In genomic region chr9:51167954-51168353, GRCm38 (mm10) we compare ENCODE assay signal across 14 mouse cellular contexts. TPM values are rescaled to one million over a fixed set of nuclear protein-coding genes. Genes with fewer than 3 reads are reported as not detected.
A peak's percentile ranks its signal among the peaks of the same experiment; 100 is the strongest.
DNase-seq lines count a peak whose midpoint lies in the region; ATAC-seq and TF ChIP-seq lines count a peak whose summit lies in the region.
"Had no signal": no experiment of that assay in that cellular context is flagged by ENCODE, and none has a peak within 500 bp of the region (broad histone marks: within the 10 kb centered on the region; RNA-seq: fewer than 3 reads in every experiment).

No protein-coding gene starts in this region.

- H3K27me3 ChIP-seq in thymus, adult 2 months (ENCODE audit: control insufficient read depth, insufficient read depth, low read length) = no peaks in the 10 kb centered on the region
- no peaks in the 10 kb centered on the region for H3K27me3 ChIP-seq in forebrain, embryonic 12.5 days
- H3K27me3 ChIP-seq: liver, embryonic 13.5 days had no signal

- no peak for TF ChIP-seq POLR2A in thymus, adult 2 months (IDR thresholded peaks at IDR 0.05; ENCODE audit: control insufficient read depth, extremely low read depth, insufficient read depth, low read length, poor library complexity)

- 15% methylated on average over 11 of the region's 11 CpGs for WGBS in thymus, adult 2 months
- 53% methylated on average over 11 of the region's 11 CpGs for WGBS in forebrain, embryonic 12.5 days

- intact Hi-C loops in left cerebral cortex, postnatal 4 days (cut with DNase I) = loop anchor here (10.0 kb wide), 2 partner anchors 787 to 1117 kb away; no protein-coding TSS in a partner anchor

- H3K36me3 ChIP-seq in thymus, adult 2 months (ENCODE audit: control insufficient read depth, insufficient read depth, low read length) = no peaks in the 10 kb centered on the region
- no peaks in the 10 kb centered on the region for H3K36me3 ChIP-seq in forebrain, embryonic 12.5 days (replicated peaks)
- H3K36me3 ChIP-seq: G1E; hindbrain, embryonic 10.5 days; liver, embryonic 13.5 days had no signal

- H3K9me3 ChIP-seq in forebrain, embryonic 12.5 days = no peaks in the 10 kb centered on the region
- H3K9me3 ChIP-seq: G1E; hindbrain, embryonic 10.5 days; liver, embryonic 13.5 days had no signal

- DNase-seq in left cerebral cortex, postnatal 4 days = peak; percentile 37
- DNase-seq in left cerebral cortex, adult 9 months (ENCODE audit: low spot score in 2 of 2) = no peak
- DNase-seq in induced T-regulatory cell, adult 2 months (ENCODE audit: low read depth) = peak; percentile 16
- DNase-seq in lung, postnatal 14 days = peak; percentile 65
- DNase-seq in thymus, adult 2 months = peak; percentile 54
- no peak for DNase-seq in testis, postnatal 10 days (ENCODE audit: low spot score)
- no peak for DNase-seq in layer of hippocampus, adult 9-10 months (ENCODE audit: low spot score)
- DNase-seq: adrenal gland, adult 8-10 months; cerebellum, adult 2 months; liver, embryonic 13.5 days had no signal

- TF ChIP-seq CTCF in thymus, adult 2 months (IDR thresholded peaks at IDR 0.05; ENCODE audit: borderline replicate concordance, control insufficient read depth, extremely low read depth, insufficient read depth, low read length, poor library complexity) = no peak

- no peak overlapping the region for H3K4me2 ChIP-seq in forebrain, embryonic 12.5 days
- H3K4me2 ChIP-seq: liver, embryonic 13.5 days had no signal

- ATAC-seq in forebrain, embryonic 12.5 days (ENCODE audit: low FRiP score) = no peak

- H3K9ac ChIP-seq in forebrain, embryonic 12.5 days = no peak overlapping the region
- H3K9ac ChIP-seq: liver, embryonic 13.5 days had no signal

- H3K4me3 ChIP-seq in thymus, adult 2 months (ENCODE audit: control insufficient read depth, insufficient read depth, low read length) = no peak overlapping the region
- no peak overlapping the region for H3K4me3 ChIP-seq in forebrain, embryonic 12.5 days (replicated peaks)
- H3K4me3 ChIP-seq: hindbrain, embryonic 10.5 days; liver, embryonic 13.5 days had no signal

- H3K27ac ChIP-seq in thymus, adult 2 months (ENCODE audit: control insufficient read depth, insufficient read depth, low read length) = peak overlapping the region; percentile 36; the same call in 1 of the 2 replicates
- H3K27ac ChIP-seq in forebrain, embryonic 12.5 days = no peak overlapping the region
- H3K27ac ChIP-seq: hindbrain, embryonic 10.5 days; liver, embryonic 13.5 days had no signal

- H3K4me1 ChIP-seq in thymus, adult 2 months (replicated peaks; ENCODE audit: control insufficient read depth, insufficient read depth, low read length) = peaks cover 37% of the 10 kb centered on the region
- no peaks in the 10 kb centered on the region; the same call in 1 of the 2 replicates for H3K4me1 ChIP-seq in forebrain, embryonic 12.5 days
- H3K4me1 ChIP-seq: liver, embryonic 13.5 days had no signal

RNA-seq across cellular contexts. Expression of gene Gm32742, which starts 2.6 kb away (rescaled TPM):
- under 1 TPM in 1 of 2 experiments, not detected in 1; 0.04 TPM for total RNA-seq in left cerebral cortex, postnatal 4 days (2021)
- polyA plus RNA-seq in thymus, adult 2 months (2012; rRNA removed) = 0.93 and 1.2 TPM in 2 replicates
- 0.03 TPM in 1 of 2 replicates, not detected in the other for polyA plus RNA-seq in forebrain, embryonic 12.5 days (2016; fragmentation: Nextera tagmentation; extraction: Ambion mirVana)
- total RNA-seq: adrenal gland, adult 8-10 months; layer of hippocampus, postnatal 10 days had no signal
- polyA plus RNA-seq: liver, embryonic 13.5 days had no signal

RNA-seq across cellular contexts. Expression of gene Pou2af1, which starts 45.6 kb away (rescaled TPM):
- total RNA-seq in left cerebral cortex, postnatal 4 days (2021) = not detected
- 15.0 and 18.5 TPM in 2 replicates for polyA plus RNA-seq in thymus, adult 2 months (2012; rRNA removed)
- polyA plus RNA-seq in forebrain, embryonic 12.5 days (2016; fragmentation: Nextera tagmentation; extraction: Ambion mirVana) = not detected in 2 replicates
- polyA plus RNA-seq: G1E; hindbrain, embryonic 10.5 days had no signal

Comparison
In these comparisons a context has a peak if more than half of its experiments do, and no peak if none do; other contexts are left out.
1. DNase-seq: peak in left cerebral cortex, postnatal 4 days (single experiment), induced T-regulatory cell, adult 2 months (single experiment), lung, postnatal 14 days (single experiment) and thymus, adult 2 months (single experiment); none in left cerebral cortex, adult 9 months (0 of 2), testis, postnatal 10 days (single experiment) and layer of hippocampus, adult 9-10 months (single experiment).
2. RNA of gene Pou2af1, which starts 45.6 kb away (polyA plus RNA-seq): 15.0 to 18.5 TPM in thymus, adult 2 months; not detected in forebrain, embryonic 12.5 days; every median in the first group is over 10 times any median in the second.